Mouse (Mus musculus): ENCODE measurements around the gene Vmn2r38.
"Not testable (repeated sequence)": the region's sequence is repeated elsewhere in the genome, so short reads cannot be mapped to it uniquely, and the experiment has no call there.

The Vmn2r38 gene

GRCm38 (mm10) chr7:9097781-9098180, at the start of gene Vmn2r38:
Gene Vmn2r38, minus strand, starts transcription at chr7:9097881.
- DNase-seq, result not testable (repeated sequence)

GRCm38 (mm10) chr7:9065353-9065752, 32.3 kb downstream of the Vmn2r38 start:
- not testable (repeated sequence) for DNase-seq

- not testable (repeated sequence) for DNase-seq
These were observed 67.0 kb downstream of the Vmn2r38 start, which contains the start of gene Vmn2r39 for GRCm38 (mm10) chr7:9030698-9031097. Gene Vmn2r39, minus strand, starts transcription at chr7:9030798.
